Mouse (Mus musculus): ENCODE data around the gene Tusc2.

- no peak for TF ChIP-seq POLR2A (IDR thresholded peaks at IDR 0.05; ENCODE audit: extremely low read depth, insufficient read depth, low read length)
- no peak for TF ChIP-seq CTCF (IDR thresholded peaks at IDR 0.05; ENCODE audit: low read depth, low read length)
Measured at GRCm38 (mm10) chr9:107605041-107605661, 42.1 kb downstream of the Tusc2 start.
